Mouse (Mus musculus) ES-E14 (cell line): Measurements from ENCODE around the gene Sult4a1.

Source experiments
- CHD2 ChIP-seq: IDR thresholded peaks from 2 replicates; pipeline ENCODE4 v1.6.1; 2014; ENCODE audit warnings: mild to moderate bottlenecking, low read depth, low read length, inconsistent platforms
- HCFC1 ChIP-seq: IDR thresholded peaks from 2 replicates; pipeline ENCODE4 v1.6.1; 2012; ENCODE audit warnings: low read length, inconsistent platforms, borderline replicate concordance; ENCODE audit not compliant: insufficient read depth
- ZC3H11A ChIP-seq: IDR thresholded peaks from 2 replicates; pipeline ENCODE4 v1.6.1; 2012; ENCODE audit warnings: low read depth, mild to moderate bottlenecking, inconsistent platforms, low read length, borderline replicate concordance
- ZNF384 ChIP-seq: IDR thresholded peaks from 2 replicates; pipeline ENCODE4 v1.6.1; 2012; ENCODE audit warnings: low read depth, low read length, inconsistent platforms

- TF ChIP-seq CHD2 (no peak), ZC3H11A (no peak), ZNF384 (no peak), HCFC1 (no peak)
Measured at GRCm38 (mm10) chr15:84113873-84114272, 8.3 kb upstream of the Sult4a1 start.
